Mouse (Mus musculus): Measurements from ENCODE around the gene Imp3.
"Not testable (repeated sequence)": the region's sequence is repeated elsewhere in the genome, so short reads cannot be mapped to it uniquely, and the experiment has no call there.

Gene Imp3

DNA sequence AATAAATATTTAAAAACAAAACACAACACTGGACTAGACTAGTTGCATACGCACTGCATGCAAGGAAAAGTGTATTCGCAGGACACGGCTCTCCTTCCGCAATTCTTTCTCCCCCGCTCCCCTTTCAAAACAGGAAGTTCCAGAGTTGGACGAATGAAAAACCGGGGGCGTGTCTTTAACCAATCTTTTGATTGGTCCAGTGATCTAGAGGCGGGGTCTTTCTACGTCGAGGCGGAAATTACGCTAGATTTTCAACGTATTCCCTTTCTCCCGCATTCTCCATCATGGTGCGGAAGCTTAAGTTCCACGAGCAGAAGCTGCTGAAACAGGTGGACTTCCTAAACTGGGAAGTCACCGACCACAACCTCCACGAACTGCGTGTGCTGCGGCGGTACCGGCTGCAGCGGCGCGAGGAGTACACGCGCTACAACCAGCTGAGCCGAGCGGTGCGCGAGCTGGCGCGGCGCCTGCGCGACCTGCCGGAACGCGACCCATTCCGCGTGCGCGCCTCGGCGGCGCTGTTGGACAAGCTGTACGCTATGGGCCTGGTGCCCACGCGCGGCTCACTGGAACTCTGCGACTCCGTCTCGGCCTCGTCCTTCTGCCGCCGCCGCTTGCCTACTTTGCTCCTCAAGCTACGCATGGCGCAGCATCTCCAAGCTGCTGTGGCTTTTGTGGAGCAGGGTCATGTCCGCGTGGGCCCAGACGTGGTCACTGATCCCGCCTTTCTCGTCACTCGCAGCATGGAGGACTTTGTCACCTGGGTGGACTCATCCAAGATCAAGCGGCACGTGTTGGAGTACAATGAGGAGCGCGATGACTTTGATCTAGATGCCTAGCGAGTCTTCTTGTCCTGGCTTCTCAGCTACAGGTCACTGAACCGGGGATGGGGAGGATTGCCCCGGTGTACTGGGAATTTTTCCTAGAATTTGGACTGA, at the start of gene Imp3:
Gene Imp3, plus strand, starts transcription at position 253 of the 938 bp plus-strand sequence.
- peak; percentile 83 to 85 for DNase-seq (ENCODE audit: low spot score in 2 of 2)

DNA sequence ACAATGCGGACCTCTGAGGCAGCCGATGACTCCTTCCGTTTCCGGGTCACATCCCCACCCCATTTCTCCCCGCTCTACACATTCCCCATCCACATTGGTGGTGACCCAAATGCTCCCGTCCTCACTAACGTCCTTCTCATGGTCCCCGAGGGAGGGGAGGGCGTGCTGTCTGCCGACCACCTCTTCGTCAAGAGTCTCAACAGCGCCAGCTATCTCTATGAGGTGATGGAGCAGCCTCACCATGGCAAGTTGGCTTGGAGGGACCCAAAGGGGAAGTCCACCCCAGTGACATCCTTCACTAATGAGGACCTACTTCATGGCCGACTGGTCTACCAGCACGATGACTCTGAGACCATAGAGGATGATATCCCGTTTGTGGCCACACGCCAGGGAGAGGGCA, 49.7 kb upstream of the Imp3 start:
- DNase-seq (ENCODE audit: low spot score in 2 of 2) = no peak

DNA sequence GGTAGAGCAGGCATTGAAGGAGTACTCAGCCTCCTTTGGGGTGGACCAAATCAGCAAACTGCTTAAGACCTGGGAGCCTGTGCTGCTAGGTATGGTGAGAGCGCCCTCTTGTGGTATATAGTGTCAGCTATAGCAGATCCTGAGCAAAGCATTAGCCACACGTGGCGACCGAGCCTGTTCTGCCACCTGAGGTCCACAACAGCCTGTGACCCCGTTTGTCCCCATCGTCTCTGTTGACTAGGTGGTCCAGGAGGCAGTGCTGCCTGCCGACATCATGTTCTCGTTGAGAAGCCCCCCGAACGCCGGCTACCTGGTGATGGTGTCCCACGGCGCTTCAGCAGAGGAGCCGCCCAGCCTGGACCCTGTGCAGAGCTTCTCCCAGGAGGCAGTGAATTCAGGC, 47.5 kb upstream of the Imp3 start:
- DNase-seq (ENCODE audit: low spot score in 2 of 2) = peak; percentile 56 to 64

DNA sequence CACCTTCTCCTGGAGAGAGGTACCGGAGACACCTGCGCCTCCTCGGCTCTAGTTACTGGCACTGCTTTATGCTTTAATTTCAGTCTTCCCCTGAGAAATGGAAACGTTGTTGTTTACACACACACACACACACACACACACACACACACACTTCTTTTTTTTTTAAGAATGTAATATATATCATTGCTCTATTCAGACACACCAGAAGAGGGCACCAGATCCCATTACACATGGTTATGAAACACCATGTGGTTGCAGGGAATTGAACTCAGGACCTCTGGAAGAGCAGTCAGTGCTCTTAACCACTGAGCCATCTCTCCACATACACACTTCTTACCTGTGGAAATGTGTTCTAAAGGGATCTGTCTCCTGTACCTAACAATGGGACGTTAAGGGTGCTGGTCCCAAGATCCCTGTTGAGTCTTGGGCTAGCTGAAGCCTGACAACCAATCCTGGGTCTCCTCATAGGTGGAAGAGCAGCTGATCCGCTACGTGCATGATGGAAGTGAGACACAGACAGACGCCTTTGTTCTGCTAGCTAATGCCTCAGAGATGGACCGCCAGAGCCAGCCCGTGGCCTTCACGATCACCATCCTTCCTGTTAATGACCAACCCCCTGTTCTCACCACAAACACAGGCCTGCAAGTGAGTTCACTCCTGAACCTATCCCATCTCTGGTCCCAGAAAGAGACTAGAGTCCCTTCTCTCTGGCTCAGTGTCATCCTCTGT, 46.6 kb upstream of the Imp3 start:
- no peak for DNase-seq (ENCODE audit: low spot score in 2 of 2)

DNA sequence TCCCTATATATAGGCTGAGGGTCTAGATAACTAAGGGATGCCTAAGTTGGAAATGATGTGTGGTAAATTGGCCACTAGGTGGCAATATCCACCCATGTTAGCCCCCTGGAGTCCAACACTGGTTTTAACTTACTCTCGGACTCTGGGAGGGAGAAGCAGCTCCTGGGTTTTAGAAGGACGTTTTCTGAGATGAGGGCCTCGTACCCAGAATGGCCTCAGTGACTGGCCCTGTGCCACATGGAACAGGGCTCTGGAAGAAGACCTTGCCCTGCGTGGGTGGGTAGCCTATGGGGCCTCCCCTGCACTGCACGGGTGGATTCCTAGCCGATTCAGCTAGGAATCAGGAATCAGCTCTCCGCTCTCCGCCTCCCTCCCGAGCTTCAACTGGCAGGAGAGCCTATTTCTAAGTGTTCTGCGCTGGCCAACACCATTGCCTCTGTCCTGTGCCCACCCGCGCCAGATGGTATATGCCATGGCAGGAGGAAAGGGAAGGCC, 45.7 kb upstream of the Imp3 start:
- DNase-seq (ENCODE audit: low spot score in 2 of 2) = peak; percentile 54 to 61

- DNase-seq (ENCODE audit: low spot score in 2 of 2) = no peak
These were observed 45.2 kb upstream of the Imp3 start for GRCm38 (mm10) chr9:56892111-56892510.

- no peak for DNase-seq (ENCODE audit: low spot score in 2 of 2)
These were observed 44.0 kb upstream of the Imp3 start for GRCm38 (mm10) chr9:56893313-56893712.

GRCm38 (mm10) chr9:56894006-56894405, 43.3 kb upstream of the Imp3 start:
- no peak for DNase-seq (ENCODE audit: low spot score in 2 of 2)

GRCm38 (mm10) chr9:56896779-56897178, 40.5 kb upstream of the Imp3 start:
- DNase-seq (ENCODE audit: low spot score in 2 of 2) = no peak

DNA sequence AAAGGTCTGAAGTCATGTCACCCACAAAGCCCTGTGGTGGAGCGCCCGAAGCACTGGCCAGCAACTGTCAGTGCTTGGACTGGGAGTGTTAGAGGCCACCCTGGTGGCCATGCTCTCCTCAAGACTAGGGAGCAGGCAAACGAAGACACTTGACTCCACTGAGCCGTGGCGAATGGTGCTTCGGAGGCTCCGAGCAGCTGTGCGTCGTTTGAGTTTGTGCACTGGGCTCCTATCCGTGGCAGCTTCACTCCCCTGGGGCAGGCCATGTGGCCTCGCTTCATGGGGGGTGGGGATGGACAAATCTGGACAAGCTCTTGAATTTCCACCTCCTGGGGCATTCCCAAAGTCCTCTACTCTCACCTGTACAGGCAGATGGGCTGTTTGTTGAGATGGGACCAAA, 37.9 kb upstream of the Imp3 start:
- DNase-seq (ENCODE audit: low spot score in 2 of 2) = no peak

DNA sequence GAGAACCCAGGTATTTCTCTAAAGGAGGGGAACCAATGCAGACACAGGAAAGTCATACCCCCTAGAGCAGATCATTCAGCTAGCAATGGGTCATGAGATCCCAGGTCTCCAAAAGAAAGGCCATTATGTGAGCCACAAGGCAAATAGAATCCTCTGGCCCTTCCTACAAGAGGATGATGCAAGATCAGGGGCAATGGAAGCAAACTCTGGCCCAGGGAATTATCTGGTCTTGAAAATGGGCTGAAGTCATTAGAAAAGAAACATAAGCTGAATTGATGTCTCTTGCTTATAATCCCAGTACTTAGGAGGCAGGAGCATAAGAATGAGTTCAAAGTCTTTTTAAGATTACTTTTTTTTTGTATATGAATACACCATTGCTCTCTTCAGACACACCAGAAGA, 37.2 kb upstream of the Imp3 start:
- no peak for DNase-seq (ENCODE audit: low spot score in 2 of 2)

DNA sequence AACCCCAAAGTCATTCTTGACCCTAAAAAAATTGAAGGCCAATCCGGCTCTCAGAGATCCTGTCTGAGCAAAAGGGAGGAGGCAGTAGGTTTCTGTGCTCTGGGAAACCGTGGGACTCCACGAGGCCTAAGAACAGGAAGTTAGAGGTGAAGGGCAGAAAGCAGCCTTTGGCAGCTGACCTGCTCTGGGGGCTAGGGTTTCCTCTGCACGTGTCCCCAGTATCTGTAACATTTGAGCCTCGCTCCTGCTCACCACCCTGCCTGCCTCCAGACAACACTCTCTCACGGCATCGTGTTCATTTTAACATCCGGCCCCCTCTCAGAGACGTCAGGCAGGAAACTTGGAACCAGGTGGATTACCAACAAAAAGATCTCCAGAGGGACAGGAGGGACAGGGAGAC, 36.7 kb upstream of the Imp3 start:
- no peak for DNase-seq (ENCODE audit: low spot score in 2 of 2)

DNA sequence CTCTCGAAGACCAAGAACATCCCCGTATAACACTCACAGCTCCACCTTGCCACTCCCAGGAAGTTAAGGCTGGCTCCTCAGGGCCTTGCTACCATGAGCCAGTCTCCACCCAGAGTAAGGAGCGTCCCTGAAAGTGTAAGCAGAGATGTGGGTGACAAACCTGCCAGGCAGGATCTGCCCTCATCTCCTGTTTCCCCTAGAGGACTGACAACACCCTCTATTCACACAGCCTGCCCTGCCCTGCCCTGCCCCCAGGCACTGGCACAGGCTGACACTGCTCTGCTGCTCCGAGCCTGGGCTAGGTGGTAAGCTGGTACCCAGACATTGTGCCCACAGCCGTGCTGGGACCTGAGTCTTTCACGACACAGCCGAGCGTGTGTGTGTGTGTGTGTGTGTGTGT, 36.1 kb upstream of the Imp3 start:
- DNase-seq (ENCODE audit: low spot score in 2 of 2) = no peak

- no peak for DNase-seq (ENCODE audit: low spot score in 2 of 2)
These were observed 33.6 kb upstream of the Imp3 start for GRCm38 (mm10) chr9:56903662-56904061.

DNA sequence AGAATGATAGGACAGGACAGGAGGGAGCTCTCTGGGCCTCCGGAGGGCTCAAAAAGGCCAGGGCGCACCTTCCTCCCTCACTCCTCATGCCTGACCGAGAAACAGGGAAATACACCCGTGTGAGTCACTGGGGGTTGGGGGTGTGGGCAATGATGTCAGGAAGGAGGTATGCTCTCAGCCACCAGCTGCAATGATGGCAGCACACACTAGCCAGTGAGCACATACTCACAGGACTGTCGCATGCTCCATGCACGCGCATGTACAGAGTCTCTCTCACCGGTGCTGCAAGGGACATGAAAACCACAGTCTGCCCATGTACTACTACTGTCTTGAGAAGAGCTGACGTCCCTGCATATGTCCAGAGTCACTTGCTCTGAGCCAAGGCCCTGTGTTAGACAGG, 29.7 kb upstream of the Imp3 start:
- DNase-seq (ENCODE audit: low spot score in 2 of 2) = no peak

DNA sequence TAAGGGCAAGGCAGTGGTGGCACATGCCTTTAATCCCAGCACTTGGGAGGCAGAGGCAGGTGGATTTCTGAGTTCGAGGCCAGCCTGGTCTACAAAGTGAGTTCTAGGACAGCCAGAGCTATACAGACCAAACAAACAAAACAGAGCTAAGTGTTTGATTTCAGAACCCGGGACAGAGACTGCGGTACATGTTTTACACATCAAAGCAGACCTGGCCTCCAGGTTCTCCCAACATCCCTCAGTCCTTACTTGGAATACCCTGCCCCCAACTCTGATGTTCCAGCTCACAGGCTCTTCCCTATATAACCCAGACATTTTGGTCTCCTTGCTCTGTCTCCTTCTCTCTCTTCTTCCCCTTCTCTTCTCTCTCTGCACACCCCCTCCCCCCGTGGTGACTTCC, 27.3 kb upstream of the Imp3 start:
- DNase-seq (ENCODE audit: low spot score in 2 of 2) = not testable (repeated sequence)

DNA sequence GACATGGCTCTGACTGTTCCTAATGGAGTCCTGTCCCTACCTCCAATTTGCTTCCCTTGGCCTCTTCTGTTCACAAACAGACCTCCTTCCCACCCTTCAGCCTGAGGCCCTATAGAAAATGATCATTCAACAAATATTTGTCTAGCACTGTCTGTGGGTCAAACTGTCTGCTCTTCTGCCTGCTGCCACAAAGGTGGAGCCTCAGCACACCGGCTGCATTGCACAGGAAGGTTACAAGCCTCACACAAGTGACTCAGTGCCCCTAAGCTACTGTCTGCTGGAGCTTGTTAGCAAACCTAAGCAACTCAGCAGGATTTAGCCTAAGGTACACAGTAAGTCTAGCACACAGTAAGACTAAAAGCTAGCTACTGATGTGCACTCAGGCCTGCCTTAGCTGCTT, 26.3 kb upstream of the Imp3 start:
- DNase-seq (ENCODE audit: low spot score in 2 of 2) = no peak

GRCm38 (mm10) chr9:56913991-56914390, 23.3 kb upstream of the Imp3 start:
- no peak for DNase-seq (ENCODE audit: low spot score in 2 of 2)

GRCm38 (mm10) chr9:56915116-56915515, 22.2 kb upstream of the Imp3 start:
- DNase-seq (ENCODE audit: low spot score in 2 of 2) = no peak

DNA sequence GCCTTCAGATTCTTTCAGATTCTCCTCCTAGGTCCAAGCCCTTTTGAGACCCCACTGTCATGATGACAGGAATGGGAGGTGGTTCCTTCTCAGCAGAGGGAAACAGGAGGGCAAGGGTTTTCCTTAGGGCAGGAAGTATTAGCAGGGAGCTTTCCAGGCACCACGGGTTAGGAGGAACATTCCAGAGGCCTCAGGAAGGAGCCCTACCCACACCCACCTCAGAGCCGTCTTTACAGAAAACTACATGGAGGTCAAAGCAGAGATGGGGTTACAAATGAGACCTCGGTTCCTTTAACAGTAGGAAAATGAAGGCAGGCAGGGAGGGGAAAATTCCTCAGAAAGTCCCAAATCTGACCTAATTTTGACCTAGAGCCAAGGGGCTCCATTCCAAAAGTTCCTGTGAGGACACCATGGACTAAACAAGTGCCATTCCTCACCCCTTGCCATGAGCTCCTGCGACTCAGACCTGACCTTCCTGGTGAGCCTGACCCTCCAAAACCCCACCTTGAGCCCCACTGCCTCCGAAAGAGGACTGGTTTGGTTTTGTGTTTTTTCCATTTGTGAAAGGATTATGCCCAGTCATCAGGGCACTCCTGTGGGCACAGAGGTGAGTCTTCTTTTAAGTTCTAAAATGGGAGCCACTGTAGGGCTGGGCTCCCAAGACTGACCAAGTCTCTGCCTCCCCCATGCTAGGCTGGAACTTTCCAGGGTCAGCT, 21.4 kb upstream of the Imp3 start:
- no peak for DNase-seq (ENCODE audit: low spot score in 2 of 2)

GRCm38 (mm10) chr9:56917131-56917530, 20.1 kb upstream of the Imp3 start:
- DNase-seq (ENCODE audit: low spot score in 2 of 2) = no peak

DNA sequence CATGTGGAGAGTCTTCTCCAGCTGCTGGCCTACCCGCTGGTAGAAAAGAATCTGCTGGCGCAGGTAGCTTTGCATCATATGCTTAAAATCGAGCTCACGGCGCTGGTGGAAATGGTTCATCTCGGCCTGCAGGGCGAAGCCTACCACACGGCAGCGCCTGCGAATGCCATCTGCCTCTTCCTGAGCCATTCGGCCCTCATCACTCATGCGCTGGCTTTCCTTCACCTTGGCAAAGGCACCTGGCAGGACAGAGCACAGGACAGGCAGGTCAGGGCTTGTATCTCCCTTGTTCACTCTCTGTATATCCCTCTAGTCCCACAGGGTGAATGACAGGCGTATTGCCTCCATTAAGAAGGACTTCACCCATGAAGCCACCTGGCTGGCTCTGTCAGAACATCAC, 18.8 kb upstream of the Imp3 start:
- DNase-seq (ENCODE audit: low spot score in 2 of 2) = no peak

All from frontal cortex, postnatal 14 days (tissue).